Comparison of ENCODE assay signal across 9 mouse cellular contexts in the genomic region with DNA sequence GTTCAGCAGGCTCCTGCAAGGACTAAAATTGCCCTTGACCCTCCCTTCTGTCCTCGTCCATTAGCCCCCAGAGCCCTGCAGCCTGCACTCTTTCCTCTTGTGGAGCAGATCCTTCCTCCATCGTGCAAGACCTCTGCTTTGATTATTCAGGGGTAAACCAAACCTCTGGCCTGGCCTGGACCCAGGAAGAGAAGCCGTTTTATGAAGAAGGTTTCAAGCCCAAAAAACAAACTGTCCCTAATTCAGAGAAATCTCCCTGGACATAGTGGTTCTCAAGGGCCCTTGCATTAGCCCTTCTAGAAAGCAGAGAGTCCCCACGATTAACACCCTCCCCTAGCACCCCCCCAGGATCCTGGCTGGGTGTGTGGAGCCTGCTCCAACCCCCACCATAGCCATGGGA.
DNase-seq lines count a peak whose midpoint lies in the region; ATAC-seq and TF ChIP-seq lines count a peak whose summit lies in the region.
"Had no signal": no experiment of that assay in that cellular context is flagged by ENCODE, and none has a peak within 500 bp of the region (broad histone marks: within the 10 kb centered on the region; RNA-seq: fewer than 3 reads in every experiment).

No protein-coding gene starts in this region.

- no peak for TF ChIP-seq EP300 in stomach, postnatal 0 days (optimal IDR thresholded peaks at IDR 0.05)

- 0 out of 2 replicates have a peak, but pooled peaks have one; percentile 24 for ATAC-seq in lung, embryonic 15.5 days (ENCODE audit: borderline replicate concordance, extremely low read depth, low FRiP score, low TSS enrichment)
- ATAC-seq in forebrain, postnatal 0 days = no peak
- ATAC-seq in limb, embryonic 13.5 days (ENCODE audit: low FRiP score, low read depth) = no peak
- ATAC-seq in stomach, postnatal 0 days (ENCODE audit: low FRiP score, low TSS enrichment) = no peak

- WGBS in lung, embryonic 15.5 days = 17% methylated on average over 4 of the region's 4 CpGs
- 5% methylated on average over 4 of the region's 4 CpGs for WGBS in forebrain, postnatal 0 days
- WGBS in limb, embryonic 13.5 days = 16% methylated on average over 4 of the region's 4 CpGs
- WGBS in stomach, postnatal 0 days = 24% methylated on average over 4 of the region's 4 CpGs

- H3K4me3 ChIP-seq in lung, embryonic 15.5 days = peak overlapping the region; percentile 34; the same call in 1 of the 2 replicates
- peak overlapping the region; percentile 33 for H3K4me3 ChIP-seq in forebrain, postnatal 0 days (ENCODE audit: low read depth, low read length)
- peak overlapping the region; percentile 38 for H3K4me3 ChIP-seq in limb, embryonic 13.5 days
- H3K4me3 ChIP-seq in stomach, postnatal 0 days (ENCODE audit: low read depth, low read length) = peak overlapping the region; percentile 14; the same call in 1 of the 2 replicates

- no peaks in the 10 kb centered on the region for H3K9me3 ChIP-seq in lung, embryonic 15.5 days
- no peaks in the 10 kb centered on the region for H3K9me3 ChIP-seq in forebrain, postnatal 0 days (ENCODE audit: low read length)
- H3K9me3 ChIP-seq in limb, embryonic 13.5 days = no peaks in the 10 kb centered on the region
- no peaks in the 10 kb centered on the region for H3K9me3 ChIP-seq in stomach, postnatal 0 days (ENCODE audit: control insufficient read depth, low read length)

- no peak overlapping the region for H3K27ac ChIP-seq in lung, embryonic 15.5 days
- peak overlapping the region; percentile 98 for H3K27ac ChIP-seq in forebrain, postnatal 0 days (ENCODE audit: low read depth, low read length)
- H3K27ac ChIP-seq in limb, embryonic 13.5 days = peak overlapping the region; percentile 17; the same call in 1 of the 2 replicates
- H3K27ac ChIP-seq in stomach, postnatal 0 days (replicated peaks) = 0 out of 2 replicates have a peak overlapping the region, but pooled peaks have one; percentile 13
- H3K27ac ChIP-seq: macrophage had no signal

- DNase-seq in lung, postnatal 25 days (ENCODE audit: low spot score) = no peak
- no peak for DNase-seq in forebrain, postnatal 0 days
- no peak for DNase-seq in stomach, postnatal 0 days (ENCODE audit: low spot score)
- no peak for DNase-seq in spleen, adult 18-20 months
- no peak for DNase-seq in lung, postnatal 4 days
- DNase-seq: gastrocnemius, postnatal 36 days had no signal

- H3K9ac ChIP-seq in lung, embryonic 15.5 days = no peak overlapping the region
- H3K9ac ChIP-seq in forebrain, postnatal 0 days = peak overlapping the region; percentile 66
- H3K9ac ChIP-seq in limb, embryonic 13.5 days = peak overlapping the region; percentile 43; the same call in 1 of the 2 replicates
- H3K9ac ChIP-seq in stomach, postnatal 0 days (ENCODE audit: low read length) = no peak overlapping the region

- no peaks in the 10 kb centered on the region for H3K36me3 ChIP-seq in lung, embryonic 15.5 days
- no peaks in the 10 kb centered on the region for H3K36me3 ChIP-seq in forebrain, postnatal 0 days (ENCODE audit: insufficient read depth)
- no peaks in the 10 kb centered on the region for H3K36me3 ChIP-seq in limb, embryonic 13.5 days
- no peaks in the 10 kb centered on the region for H3K36me3 ChIP-seq in stomach, postnatal 0 days (ENCODE audit: control insufficient read depth, insufficient read depth, low read length)

- H3K4me1 ChIP-seq in lung, embryonic 15.5 days = peaks cover 34% of the 10 kb centered on the region
- peaks cover 40% of the 10 kb centered on the region for H3K4me1 ChIP-seq in forebrain, postnatal 0 days (ENCODE audit: insufficient read depth)
- peaks cover 42% of the 10 kb centered on the region for H3K4me1 ChIP-seq in limb, embryonic 13.5 days
- no peaks in the 10 kb centered on the region for H3K4me1 ChIP-seq in stomach, postnatal 0 days (replicated peaks; ENCODE audit: control insufficient read depth, insufficient read depth)

- TF ChIP-seq CTCF in forebrain, postnatal 0 days (IDR thresholded peaks at IDR 0.05; ENCODE audit: low read depth) = no peak
- TF ChIP-seq CTCF in stomach, postnatal 0 days (IDR thresholded peaks at IDR 0.05; ENCODE audit: low read depth) = no peak

- H3K4me2 ChIP-seq in lung, embryonic 15.5 days = peak overlapping the region; percentile 64
- H3K4me2 ChIP-seq in forebrain, postnatal 0 days (ENCODE audit: low read depth) = peak overlapping the region; percentile 74
- H3K4me2 ChIP-seq in limb, embryonic 13.5 days (replicated peaks) = peak overlapping the region; percentile 64
- H3K4me2 ChIP-seq in stomach, postnatal 0 days (replicated peaks; ENCODE audit: low read depth) = peak overlapping the region; percentile 43

- H3K27me3 ChIP-seq in lung, embryonic 15.5 days = peaks cover 41% of the 10 kb centered on the region
- H3K27me3 ChIP-seq in forebrain, postnatal 0 days (ENCODE audit: insufficient read depth, low read length) = no peaks in the 10 kb centered on the region
- H3K27me3 ChIP-seq in limb, embryonic 13.5 days = peaks cover 33% of the 10 kb centered on the region
- no peaks in the 10 kb centered on the region for H3K27me3 ChIP-seq in stomach, postnatal 0 days (ENCODE audit: control insufficient read depth, insufficient read depth, low read length)

Comparison
In these comparisons a context has a peak if more than half of its experiments do, and no peak if none do; other contexts are left out.
1. H3K9ac ChIP-seq: peak in forebrain, postnatal 0 days (single experiment) and limb, embryonic 13.5 days (single experiment); none in lung, embryonic 15.5 days (single experiment) and stomach, postnatal 0 days (single experiment).
2. Peak in every context shown above with its lines, with median percentiles within 50 percentile points of each other: H3K4me2 ChIP-seq and H3K4me3 ChIP-seq.